Mouse (Mus musculus) kidney, embryonic 14.5 days (tissue): ENCODE measurements around the gene Rabep1. TPM values are rescaled to one million over a fixed set of nuclear protein-coding genes. Genes with fewer than 3 reads are reported as not detected.

ENCODE experiments used
- ATAC-seq: fragments of 200-750 bp; cut with Nextera tagmentation; 2 replicates; pipeline ENCODE4 v1.8.0; 2017; ENCODE audit warnings: moderate number of reproducible peaks, mild to moderate bottlenecking, moderate TSS enrichment, moderate library complexity; ENCODE audit not compliant: low FRiP score, low TSS enrichment
- H3K27ac ChIP-seq: fragments of 300-500 bp; sonication (generic); 2 replicates; pipeline ENCODE4 v1.5.1; 2014; ENCODE audit warnings: low read depth, mild to moderate bottlenecking, low read length, moderate library complexity, mixed read lengths
- H3K27me3 ChIP-seq: fragments of 300-500 bp; sonication (generic); 2 replicates; pipeline ENCODE4 v1.6.1; 2014; ENCODE audit warnings: mild to moderate bottlenecking, low read length; ENCODE audit not compliant: control insufficient read depth, insufficient read depth
- H3K36me3 ChIP-seq: fragments of 300-500 bp; sonication (generic); 2 replicates; pipeline ENCODE4 v1.6.1; 2014; ENCODE audit warnings: low read length, mixed read lengths; ENCODE audit not compliant: control insufficient read depth, insufficient read depth
- H3K4me1 ChIP-seq: fragments of 300-500 bp; sonication (generic); 2 replicates; pipeline ENCODE4 v1.6.1; 2014; ENCODE audit warnings: low read length, mixed read lengths; ENCODE audit not compliant: control insufficient read depth, insufficient read depth
- H3K4me2 ChIP-seq: fragments of 300-500 bp; sonication (generic); replicated peaks from 2 replicates; pipeline ENCODE4 v1.6.1; 2014; ENCODE audit warnings: low read depth, mild to moderate bottlenecking, low read length
- H3K4me3 ChIP-seq: fragments of 300-500 bp; sonication (generic); 2 replicates; pipeline ENCODE4 v1.5.1; 2014; ENCODE audit warnings: mild to moderate bottlenecking, low read length
- H3K9ac ChIP-seq: fragments of 300-500 bp; sonication (generic); 2 replicates; pipeline ENCODE4 v1.6.1; 2014; ENCODE audit warnings: low read depth, mild to moderate bottlenecking, low read length, moderate library complexity
- H3K9me3 ChIP-seq: fragments of 300-500 bp; sonication (generic); 2 replicates; pipeline ENCODE4 v1.6.1; 2016; ENCODE audit warnings: low read length; ENCODE audit not compliant: control insufficient read depth
- whole genome bisulfite sequencing: fragments of 180-500 bp; shearing (Covaris S2); extraction: QIAGEN DNeasy Blood & Tissue Kit; methylation state at CpG from one replicate; pipeline ENCODE4 v1.1.7; 2014; 5-methylcytosine and 5-hydroxymethylcytosine counted together
- polyA plus RNA-seq: library from polyadenylated mRNA; unstranded; fragments of >200 nt; fragmentation: Nextera tagmentation; extraction: Ambion mirVana; gene quantifications from 2 replicates; pipeline ENCODE4 v1.2.1, GENCODE M21; 2014

The Rabep1 gene
- polyA plus RNA-seq, 1 experiment from 2014 or later: 36.9 TPM

GRCm38 (mm10) chr11:70943651-70944050 is 99.1 kb downstream of the Rabep1 start:
- Histone ChIP-seq H3K36me3 (peaks cover 90% of the 10 kb centered on the region), H3K4me1 (no peaks in the 10 kb centered on the region), H3K27me3 (no peaks in the 10 kb centered on the region), H3K9ac (no peak overlapping the region), H3K27ac (no peak overlapping the region), H3K4me3 (no peak overlapping the region), H3K9me3 (no peaks in the 10 kb centered on the region), H3K4me2 (no peak overlapping the region)
- ATAC-seq: no peak
- 93% methylated on average over 7 of the region's 7 CpGs for WGBS

DNA sequence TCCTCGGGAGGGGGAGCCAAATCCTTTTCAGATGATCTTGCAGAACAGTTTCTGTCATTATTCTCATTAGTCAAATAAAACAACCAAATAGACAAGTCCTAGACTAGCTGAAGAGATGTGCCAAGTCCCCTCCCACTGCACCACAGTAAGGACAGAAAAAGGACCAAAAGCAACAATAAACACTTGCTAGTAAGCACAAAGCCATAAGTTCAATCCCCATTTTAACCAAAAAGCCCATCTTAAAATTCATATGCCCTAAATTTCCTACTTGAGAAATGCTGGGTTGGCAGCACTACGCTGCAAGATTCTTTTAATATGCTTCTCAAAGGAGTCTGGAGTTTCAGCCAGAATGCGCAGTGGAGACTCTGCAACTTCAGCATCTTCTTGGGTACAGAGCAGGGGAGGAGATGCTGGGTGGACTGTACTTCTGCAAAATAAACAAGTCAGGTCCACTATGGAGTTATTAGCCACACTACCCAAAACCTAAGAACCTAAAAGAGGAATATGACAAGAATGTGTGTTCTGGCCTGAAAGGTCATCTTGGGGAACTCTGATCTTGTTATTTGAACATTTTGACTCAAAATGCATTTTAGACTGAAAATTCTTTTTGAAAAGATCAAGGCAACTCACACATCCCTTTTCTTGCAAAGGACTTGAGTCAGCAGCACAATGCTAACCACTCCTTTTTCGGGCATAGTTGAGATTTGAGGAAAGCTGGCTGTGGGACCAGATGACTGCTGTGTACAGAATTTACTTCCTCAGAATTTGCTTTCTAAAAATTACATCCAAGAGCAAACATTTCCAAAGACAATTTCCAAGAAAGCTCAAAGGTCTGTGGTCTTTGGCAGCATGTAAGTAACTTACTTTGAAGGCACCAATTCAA is 100.6 kb downstream of the Rabep1 start:
- Histone ChIP-seq H3K27ac (no peak overlapping the region), H3K36me3 (peaks cover 91% of the 10 kb centered on the region), H3K9ac (no peak overlapping the region), H3K4me2 (no peak overlapping the region), H3K27me3 (no peaks in the 10 kb centered on the region), H3K4me3 (no peak overlapping the region), H3K9me3 (no peaks in the 10 kb centered on the region), H3K4me1 (no peaks in the 10 kb centered on the region)
- no peak for ATAC-seq
- 93% methylated on average over 4 of the region's 4 CpGs for WGBS

DNA sequence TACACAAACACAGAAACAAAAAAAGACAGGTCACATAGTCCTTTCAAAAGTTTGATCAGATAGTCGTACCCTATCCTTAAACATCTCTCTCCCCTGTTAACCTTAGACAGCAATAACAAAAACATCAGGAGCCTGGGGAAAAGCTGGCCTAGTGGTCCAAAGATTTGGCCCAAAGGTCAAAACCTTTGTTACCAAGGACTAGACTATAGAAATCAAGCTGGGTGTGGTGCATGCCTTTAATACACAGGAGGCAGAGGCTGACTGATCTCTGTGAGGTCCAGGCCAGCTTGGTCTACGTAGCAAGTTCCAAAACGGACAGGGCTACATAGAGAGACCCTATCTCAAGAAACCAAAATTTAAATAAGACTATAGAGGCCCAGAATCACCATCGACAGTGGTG is 110.1 kb downstream of the Rabep1 start:
- ATAC-seq: no peak
- Histone ChIP-seq H3K36me3 (peaks cover 93% of the 10 kb centered on the region), H3K4me2 (no peak overlapping the region), H3K27me3 (no peaks in the 10 kb centered on the region), H3K4me3 (no peak overlapping the region), H3K9me3 (no peaks in the 10 kb centered on the region), H3K4me1 (no peaks in the 10 kb centered on the region), H3K27ac (no peak overlapping the region), H3K9ac (no peak overlapping the region)
- WGBS: 89% methylated on average over 4 of the region's 4 CpGs

DNA sequence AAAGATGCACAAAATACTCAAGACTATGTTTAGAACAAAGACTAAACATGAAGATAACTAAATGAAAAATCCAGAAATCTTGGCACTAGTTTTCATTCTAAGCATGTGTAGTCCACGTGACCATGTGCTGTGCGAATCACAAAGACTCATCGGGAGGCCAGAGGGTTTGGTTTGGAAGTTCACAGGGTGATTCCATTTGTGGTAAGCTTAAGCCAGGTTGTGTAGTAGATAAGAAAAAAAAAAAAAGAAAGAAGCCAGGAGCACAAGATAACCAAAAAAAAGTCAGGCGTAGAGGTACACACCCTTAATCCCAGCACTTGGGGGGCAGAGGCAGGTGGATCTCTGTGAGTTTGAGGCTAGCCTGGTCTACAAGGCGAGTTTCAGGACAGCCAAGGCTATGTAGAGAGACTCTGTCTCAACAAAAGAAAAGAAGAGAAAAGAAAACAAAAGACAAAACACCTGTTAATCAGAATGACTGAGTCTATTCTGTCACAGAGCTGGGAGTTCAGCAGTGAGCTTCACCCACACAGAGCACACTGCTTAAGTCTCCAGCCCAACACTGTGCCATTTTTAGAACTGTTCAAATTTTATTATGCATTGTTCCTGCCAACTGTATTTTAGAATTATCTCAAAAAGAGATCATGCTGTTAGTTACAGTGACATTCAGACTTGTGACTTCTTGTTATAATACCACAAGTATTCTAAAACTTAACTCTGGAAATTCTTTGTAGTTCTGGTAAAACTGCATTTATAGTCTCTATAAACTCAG is 116.4 kb downstream of the Rabep1 start:
- WGBS: 95% methylated on average over 5 of the region's 5 CpGs
- peaks cover 91% of the 10 kb centered on the region for H3K36me3 ChIP-seq
- no peak overlapping the region for H3K9ac ChIP-seq

DNA sequence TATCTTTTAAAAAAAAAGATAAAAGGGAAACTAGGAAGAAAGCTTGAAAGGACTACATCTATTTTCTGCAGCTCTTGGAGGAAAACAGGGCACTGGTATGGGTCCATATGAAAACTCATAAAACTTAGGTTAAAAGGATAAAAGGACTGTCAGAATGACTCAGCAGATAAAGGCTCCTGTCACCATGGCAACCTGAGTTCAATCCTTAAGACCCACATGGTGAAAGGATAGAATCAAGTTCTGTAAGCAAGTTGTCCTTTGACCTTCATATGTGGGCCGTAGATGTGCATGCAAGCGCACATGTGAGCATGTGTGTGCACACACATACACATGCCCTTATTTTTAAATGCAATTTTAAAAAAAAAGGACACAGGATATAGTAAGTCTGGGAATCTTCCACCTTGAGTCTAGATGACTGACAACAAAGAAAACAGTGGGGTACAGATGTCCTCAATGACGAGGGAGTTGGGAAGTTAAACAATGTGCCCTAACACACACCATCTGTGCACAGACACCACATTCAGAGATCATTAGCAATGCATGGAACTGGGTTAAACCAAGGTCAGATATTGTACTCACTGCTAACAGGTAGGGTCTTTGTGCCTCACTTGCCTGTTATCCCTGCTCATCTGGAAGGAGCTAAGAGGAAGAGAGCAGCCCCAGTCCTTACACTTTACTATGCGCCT is 119.8 kb downstream of the Rabep1 start:
- Histone ChIP-seq H3K27ac (no peak overlapping the region), H3K27me3 (no peaks in the 10 kb centered on the region), H3K4me2 (no peak overlapping the region), H3K4me3 (no peak overlapping the region), H3K36me3 (peaks cover 71% of the 10 kb centered on the region), H3K9me3 (no peaks in the 10 kb centered on the region), H3K9ac (no peak overlapping the region), H3K4me1 (peaks cover 5% of the 10 kb centered on the region)
- 82% methylated on average over 4 of the region's 4 CpGs for WGBS
- ATAC-seq: no peak

More for the DNA sequence above, 116.4 kb downstream of the Rabep1 start:
- no peaks in the 10 kb centered on the region for H3K4me1 ChIP-seq
- ATAC-seq: no peak
- H3K27me3 ChIP-seq: no peaks in the 10 kb centered on the region
- H3K27ac ChIP-seq: no peak overlapping the region
- no peak overlapping the region for H3K4me2 ChIP-seq
- H3K4me3 ChIP-seq: no peak overlapping the region
- H3K9me3 ChIP-seq: no peaks in the 10 kb centered on the region

- H3K4me2 ChIP-seq: peak overlapping the region; percentile 73
- peak overlapping the region; percentile 94 for H3K9ac ChIP-seq
- peak overlapping the region; percentile 88 for H3K27ac ChIP-seq
- no peaks in the 10 kb centered on the region for H3K9me3 ChIP-seq
- H3K4me3 ChIP-seq: peak overlapping the region; percentile 97
- peaks cover 35% of the 10 kb centered on the region for H3K36me3 ChIP-seq
- peak; percentile 8; the same call in 1 of the 2 replicates for ATAC-seq
- H3K4me1 ChIP-seq: peaks cover 5% of the 10 kb centered on the region
- no peaks in the 10 kb centered on the region for H3K27me3 ChIP-seq
- under 1% methylated on average over 25 of the region's 25 CpGs for WGBS
These were observed 124.8 kb downstream of the Rabep1 start for GRCm38 (mm10) chr11:70969271-70969794.

GRCm38 (mm10) chr11:70969821-70970559 is 125.4 kb downstream of the Rabep1 start, which contains the start of the genes Nup88 and Rpain:
Gene Nup88, minus strand, starts transcription at chr11:70969973.
Gene Rpain, plus strand, starts transcription at chr11:70970213.
- ATAC-seq: peak; percentile 98
- H3K9ac ChIP-seq: peak within 1 kb of the TSS; percentile 94
- peak within 1 kb of the TSS; percentile 88 for H3K4me2 ChIP-seq
- under 1% methylated on average over 39 of the region's 43 CpGs for WGBS
- H3K4me1 ChIP-seq: peaks cover 5% of the 10 kb centered on the region
- H3K4me3 ChIP-seq: peak within 1 kb of the TSS; percentile 97
- H3K9me3 ChIP-seq: no peaks in the 10 kb centered on the region
- H3K27ac ChIP-seq: peak within 1 kb of the TSS; percentile 88
- H3K36me3 ChIP-seq: peaks cover 34% of the 10 kb centered on the region
- no peaks in the 10 kb centered on the region for H3K27me3 ChIP-seq
